Mouse (Mus musculus) brain, embryonic 14.5 days (tissue): ENCODE data around the gene 1700029H14Rik. TPM values are rescaled to one million over a fixed set of nuclear protein-coding genes. Genes with fewer than 3 reads are reported as not detected.

Source experiments
- DNase-seq: peaks from one replicate; pipeline ENCODE4 v3.0.0-alpha.2; 2011; ENCODE audit warnings: low read depth
- CTCF ChIP-seq: fragments of 200-500 bp; IDR thresholded peaks from 2 replicates; pipeline ENCODE4 v1.5.1; 2012; ENCODE audit warnings: inconsistent platforms, mild to moderate bottlenecking, moderate library complexity, borderline replicate concordance; ENCODE audit not compliant: insufficient read depth, insufficient read length; ENCODE audit errors: extremely low read depth
- POLR2A ChIP-seq: fragments of 200-500 bp; IDR thresholded peaks from 2 replicates; pipeline ENCODE4 v1.6.1; 2012; ENCODE audit warnings: mild to moderate bottlenecking, inconsistent platforms, borderline replicate concordance; ENCODE audit not compliant: poor library complexity, insufficient read depth, insufficient read length, severe bottlenecking; ENCODE audit errors: extremely low read depth
- polyA plus RNA-seq: library from polyadenylated mRNA; depleted of rRNA; stranded (reverse); fragments of >200 nt; gene quantifications from 2 replicates; pipeline ENCODE4 v1.2.3, GENCODE M21; 2012; rRNA removed

Gene 1700029H14Rik
- polyA plus RNA-seq, 1 experiment: not detected

GRCm38 (mm10) chr8:13516011-13516442 lies 46.2 kb downstream of the 1700029H14Rik start:
- TF ChIP-seq CTCF (no peak), POLR2A (no peak)
- DNase-seq: peak; percentile 39

- no peak for DNase-seq
- TF ChIP-seq POLR2A: no peak
- no peak for TF ChIP-seq CTCF
Observed at GRCm38 (mm10) chr8:13513556-13514370, 48.5 kb downstream of the 1700029H14Rik start.

- TF ChIP-seq POLR2A (no peak), CTCF (no peak)
- DNase-seq: peak; percentile 33
Observed at GRCm38 (mm10) chr8:13512677-13513076, 49.6 kb downstream of the 1700029H14Rik start.

- DNase-seq: no peak
- TF ChIP-seq POLR2A (no peak), CTCF (no peak)
Observed at GRCm38 (mm10) chr8:13512016-13512415, 50.2 kb downstream of the 1700029H14Rik start.

- TF ChIP-seq CTCF (no peak), POLR2A (no peak)
- DNase-seq: no peak
Observed at GRCm38 (mm10) chr8:13507284-13507937, 54.9 kb downstream of the 1700029H14Rik start.

GRCm38 (mm10) chr8:13506849-13507248 lies 55.4 kb downstream of the 1700029H14Rik start:
- TF ChIP-seq POLR2A (no peak), CTCF (no peak)
- DNase-seq: peak; percentile 31

GRCm38 (mm10) chr8:13504894-13505674 lies 57.2 kb downstream of the 1700029H14Rik start:
- TF ChIP-seq POLR2A (no peak), CTCF (no peak)

GRCm38 (mm10) chr8:13503936-13504606 lies 58.2 kb downstream of the 1700029H14Rik start:
- DNase-seq: no peak
- TF ChIP-seq CTCF (no peak), POLR2A (no peak)

More at GRCm38 (mm10) chr8:13504894-13505674, 57.2 kb downstream of the 1700029H14Rik start:
- no peak for DNase-seq

- no peak for DNase-seq
- no peak for TF ChIP-seq CTCF
- TF ChIP-seq POLR2A: no peak
Observed at GRCm38 (mm10) chr8:13501221-13501620, 61.0 kb downstream of the 1700029H14Rik start.

Other genes with a start within 250 kb of the 1700029H14Rik start
- 142 and 190 TPM in 2 replicates for gene Tfdp1, start 223.7 kb downstream of the 1700029H14Rik start, polyA plus RNA-seq
- not detected in 2 replicates for gene Atp4b, start 165.6 kb downstream of the 1700029H14Rik start, polyA plus RNA-seq
- gene Grk1, start 157.4 kb downstream of the 1700029H14Rik start, polyA plus RNA-seq: 0.06 and 0.10 TPM in 2 replicates
- gene Tmem255b, start 127.3 kb downstream of the 1700029H14Rik start, polyA plus RNA-seq: 0.20 and 0.27 TPM in 2 replicates
- gene Gas6, start 68.0 kb downstream of the 1700029H14Rik start, polyA plus RNA-seq: 25.8 and 36.6 TPM in 2 replicates
- gene Rasa3, start 115.1 kb upstream of the 1700029H14Rik start, polyA plus RNA-seq: 25.2 and 33.3 TPM in 2 replicates
- gene Cfap97d2, start 143.4 kb upstream of the 1700029H14Rik start, polyA plus RNA-seq: 1.8 and 2.0 TPM in 2 replicates
- gene Cdc16, start 195.2 kb upstream of the 1700029H14Rik start, polyA plus RNA-seq: 123 and 136 TPM in 2 replicates
- gene Upf3a, start 223.2 kb upstream of the 1700029H14Rik start, polyA plus RNA-seq: 20.3 and 26.6 TPM in 2 replicates